Mouse (Mus musculus): ENCODE measurements around the gene Smarca2. TPM values are rescaled to one million over a fixed set of nuclear protein-coding genes. Genes with fewer than 3 reads are reported as not detected.

Gene Smarca2
- polyA plus RNA-seq, 1 experiment from 2014 or later: 25.5 TPM

- Histone ChIP-seq H3K27me3 (ENCODE audit: insufficient read depth, poor library complexity, severe bottlenecking) (no peaks in the 10 kb centered on the region), H3K36me3 (no peaks in the 10 kb centered on the region), H3K27ac (no peak overlapping the region), H3K9me3 (no peaks in the 10 kb centered on the region), H3K4me1 (replicated peaks) (peaks cover 12% of the 10 kb centered on the region; the same call in 1 of the 2 replicates), H3K4me3 (no peak overlapping the region)
- DNase-seq (ENCODE audit: low spot score): no peak
- WGBS: 49% methylated on average over 6 of the region's 6 CpGs
These were observed 71.1 kb downstream of the Smarca2 start for GRCm38 (mm10) chr19:26675917-26676316.

GRCm38 (mm10) chr19:26678543-26678942, 73.7 kb downstream of the Smarca2 start:
- 47% methylated on average over 8 of the region's 8 CpGs for WGBS
- DNase-seq (ENCODE audit: low spot score): no peak
- Histone ChIP-seq H3K36me3 (no peaks in the 10 kb centered on the region), H3K27me3 (ENCODE audit: insufficient read depth, poor library complexity, severe bottlenecking) (no peaks in the 10 kb centered on the region), H3K4me3 (no peak overlapping the region), H3K27ac (no peak overlapping the region; the same call in 1 of the 2 replicates), H3K4me1 (replicated peaks) (peaks cover 9% of the 10 kb centered on the region; the same call in 1 of the 2 replicates), H3K9me3 (no peaks in the 10 kb centered on the region)

- Histone ChIP-seq H3K4me3 (no peak overlapping the region), H3K4me1 (replicated peaks) (peaks cover 9% of the 10 kb centered on the region; the same call in 1 of the 2 replicates), H3K9me3 (no peaks in the 10 kb centered on the region), H3K36me3 (no peaks in the 10 kb centered on the region), H3K27me3 (ENCODE audit: insufficient read depth, poor library complexity, severe bottlenecking) (no peaks in the 10 kb centered on the region), H3K27ac (no peak overlapping the region)
- 46% methylated on average over 3 of the region's 3 CpGs for WGBS
- DNase-seq (ENCODE audit: low spot score): no peak
These were observed 74.8 kb downstream of the Smarca2 start for GRCm38 (mm10) chr19:26679674-26680073.

GRCm38 (mm10) chr19:26681549-26681948, 76.7 kb downstream of the Smarca2 start:
- Histone ChIP-seq H3K4me3 (no peak overlapping the region), H3K36me3 (no peaks in the 10 kb centered on the region), H3K9me3 (no peaks in the 10 kb centered on the region), H3K27me3 (ENCODE audit: insufficient read depth, poor library complexity, severe bottlenecking) (no peaks in the 10 kb centered on the region), H3K27ac (no peak overlapping the region), H3K4me1 (replicated peaks) (peaks cover 9% of the 10 kb centered on the region; the same call in 1 of the 2 replicates)
- no peak for DNase-seq (ENCODE audit: low spot score)
- WGBS: 96% methylated on average over 8 of the region's 8 CpGs

- no peaks in the 10 kb centered on the region for H3K9me3 ChIP-seq
- H3K27ac ChIP-seq: no peak overlapping the region
- H3K27me3 ChIP-seq (ENCODE audit: insufficient read depth, poor library complexity, severe bottlenecking): no peaks in the 10 kb centered on the region
- H3K36me3 ChIP-seq: no peaks in the 10 kb centered on the region
- 85% methylated on average over 4 of the region's 4 CpGs for WGBS
- DNase-seq (ENCODE audit: low spot score): no peak
- peaks cover 9% of the 10 kb centered on the region; the same call in 1 of the 2 replicates for H3K4me1 ChIP-seq (replicated peaks)
- H3K4me3 ChIP-seq: no peak overlapping the region
These were observed 77.3 kb downstream of the Smarca2 start for GRCm38 (mm10) chr19:26682130-26682529.

- Histone ChIP-seq H3K4me1 (replicated peaks) (peaks cover 9% of the 10 kb centered on the region; the same call in 1 of the 2 replicates), H3K4me3 (no peak overlapping the region), H3K27ac (no peak overlapping the region), H3K27me3 (ENCODE audit: insufficient read depth, poor library complexity, severe bottlenecking) (no peaks in the 10 kb centered on the region), H3K36me3 (no peaks in the 10 kb centered on the region), H3K9me3 (no peaks in the 10 kb centered on the region)
- WGBS: 89% methylated on average over 2 of the region's 2 CpGs
- no peak for DNase-seq (ENCODE audit: low spot score)
These were observed 77.9 kb downstream of the Smarca2 start for GRCm38 (mm10) chr19:26682731-26683130.

- H3K27ac ChIP-seq: no peak overlapping the region
- no peak for DNase-seq (ENCODE audit: low spot score)
- 94% methylated on average over 8 of the region's 8 CpGs for WGBS
These were observed 78.9 kb downstream of the Smarca2 start for GRCm38 (mm10) chr19:26683731-26684130.

GRCm38 (mm10) chr19:26690516-26690915, 85.7 kb downstream of the Smarca2 start:
- DNase-seq (ENCODE audit: low spot score): no peak
- H3K36me3 ChIP-seq: no peaks in the 10 kb centered on the region
- no peak overlapping the region for H3K4me3 ChIP-seq
- no peaks in the 10 kb centered on the region for H3K4me1 ChIP-seq (replicated peaks)
- no peaks in the 10 kb centered on the region for H3K27me3 ChIP-seq (ENCODE audit: insufficient read depth, poor library complexity, severe bottlenecking)
- H3K27ac ChIP-seq: no peak overlapping the region
- no peaks in the 10 kb centered on the region for H3K9me3 ChIP-seq
- WGBS: 67% methylated on average over 4 of the region's 4 CpGs

More at GRCm38 (mm10) chr19:26683731-26684130, 78.9 kb downstream of the Smarca2 start:
- Histone ChIP-seq H3K4me3 (no peak overlapping the region), H3K9me3 (no peaks in the 10 kb centered on the region), H3K36me3 (no peaks in the 10 kb centered on the region), H3K27me3 (ENCODE audit: insufficient read depth, poor library complexity, severe bottlenecking) (no peaks in the 10 kb centered on the region), H3K4me1 (replicated peaks) (peaks cover 9% of the 10 kb centered on the region; the same call in 1 of the 2 replicates)

- Histone ChIP-seq H3K9me3 (no peaks in the 10 kb centered on the region), H3K27me3 (ENCODE audit: insufficient read depth, poor library complexity, severe bottlenecking) (no peaks in the 10 kb centered on the region), H3K4me3 (no peak overlapping the region), H3K36me3 (no peaks in the 10 kb centered on the region), H3K27ac (no peak overlapping the region), H3K4me1 (replicated peaks) (no peaks in the 10 kb centered on the region)
- WGBS: 79% methylated on average over 4 of the region's 4 CpGs
- DNase-seq (ENCODE audit: low spot score): no peak
These were observed 92.3 kb downstream of the Smarca2 start for GRCm38 (mm10) chr19:26697107-26697506.

- 83% methylated on average over 10 of the region's 10 CpGs for WGBS
- Histone ChIP-seq H3K4me1 (replicated peaks) (no peaks in the 10 kb centered on the region), H3K9me3 (no peaks in the 10 kb centered on the region), H3K27ac (no peak overlapping the region), H3K36me3 (no peaks in the 10 kb centered on the region), H3K4me3 (no peak overlapping the region), H3K27me3 (ENCODE audit: insufficient read depth, poor library complexity, severe bottlenecking) (no peaks in the 10 kb centered on the region)
- no peak for DNase-seq (ENCODE audit: low spot score)
These were observed 99.8 kb downstream of the Smarca2 start for GRCm38 (mm10) chr19:26704545-26705209.

- H3K9me3 ChIP-seq: no peaks in the 10 kb centered on the region
- H3K4me1 ChIP-seq (replicated peaks): no peaks in the 10 kb centered on the region
- no peak overlapping the region for H3K27ac ChIP-seq
- H3K27me3 ChIP-seq (ENCODE audit: insufficient read depth, poor library complexity, severe bottlenecking): no peaks in the 10 kb centered on the region
- DNase-seq (ENCODE audit: low spot score): no peak
- WGBS: 59% methylated on average over 5 of the region's 5 CpGs
- no peaks in the 10 kb centered on the region for H3K36me3 ChIP-seq
- H3K4me3 ChIP-seq: no peak overlapping the region
These were observed 102.1 kb downstream of the Smarca2 start for GRCm38 (mm10) chr19:26706910-26707309.

GRCm38 (mm10) chr19:26709095-26709494, 104.2 kb downstream of the Smarca2 start:
- no peaks in the 10 kb centered on the region for H3K36me3 ChIP-seq
- DNase-seq (ENCODE audit: low spot score): no peak
- H3K4me1 ChIP-seq (replicated peaks): no peaks in the 10 kb centered on the region
- no peak overlapping the region for H3K27ac ChIP-seq
- no peak overlapping the region for H3K4me3 ChIP-seq
- no peaks in the 10 kb centered on the region for H3K27me3 ChIP-seq (ENCODE audit: insufficient read depth, poor library complexity, severe bottlenecking)
- H3K9me3 ChIP-seq: no peaks in the 10 kb centered on the region
- 72% methylated on average over 12 of the region's 12 CpGs for WGBS

GRCm38 (mm10) chr19:26711268-26711667, 106.4 kb downstream of the Smarca2 start:
- no peak for DNase-seq (ENCODE audit: low spot score)
- H3K36me3 ChIP-seq: no peaks in the 10 kb centered on the region
- 24% methylated on average over 2 of the region's 2 CpGs for WGBS
- H3K4me1 ChIP-seq (replicated peaks): no peaks in the 10 kb centered on the region
- no peak overlapping the region for H3K27ac ChIP-seq
- no peaks in the 10 kb centered on the region for H3K9me3 ChIP-seq
- no peak overlapping the region for H3K4me3 ChIP-seq
- H3K27me3 ChIP-seq (ENCODE audit: insufficient read depth, poor library complexity, severe bottlenecking): no peaks in the 10 kb centered on the region

Measured in hindbrain, embryonic 10.5 days (tissue).